Mouse (Mus musculus) C2C12 (cell line): Measurements from ENCODE around the gene Shank3.

Experiments used
- CTCF ChIP-seq: IDR thresholded peaks from one replicate; pipeline ENCODE4 v1.5.1; 2011; ENCODE audit not compliant: control insufficient read depth, insufficient read depth, insufficient read length
- MAX ChIP-seq: IDR thresholded peaks from one replicate; pipeline ENCODE4 v1.6.1; 2011; ENCODE audit warnings: mild to moderate bottlenecking, control low read depth
- MYOD1 ChIP-seq: IDR thresholded peaks from one replicate; pipeline ENCODE4 v1.6.1; 2011; ENCODE audit warnings: low read depth; ENCODE audit not compliant: control insufficient read depth, insufficient read length

DNA sequence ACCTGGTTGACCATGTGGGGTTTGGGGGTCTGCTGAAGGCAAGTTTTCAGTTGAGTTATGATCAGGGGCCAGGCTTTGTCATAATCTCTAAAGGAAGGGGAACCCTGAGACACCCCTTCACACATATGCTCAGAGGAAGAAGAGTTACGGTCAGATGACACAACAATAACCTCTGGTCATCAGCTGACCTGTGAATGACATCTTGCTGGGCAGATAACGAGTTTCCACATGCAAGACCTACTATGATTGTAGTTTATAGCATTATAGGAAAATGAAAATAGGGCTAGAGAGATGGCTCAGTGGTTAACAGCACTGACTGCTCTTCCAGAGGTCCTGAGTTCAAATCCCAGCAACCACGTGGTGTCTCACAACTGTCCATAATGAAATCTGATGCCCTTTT is 20.8 kb upstream of the Shank3 start:
- no peak for TF ChIP-seq MAX
- TF ChIP-seq CTCF = no peak
- TF ChIP-seq MYOD1 = no peak
